Mouse (Mus musculus) gastrocnemius, postnatal 14 days (tissue): ENCODE measurements around the gene Nprl2. TPM values are rescaled to one million over a fixed set of nuclear protein-coding genes. Genes with fewer than 3 reads are reported as not detected.
"Not testable (repeated sequence)": the region's sequence is repeated elsewhere in the genome, so short reads cannot be mapped to it uniquely, and the experiment has no call there.

Source experiments
- DNase-seq: peaks from one replicate; pipeline ENCODE4 v3.0.0; 2021; ENCODE audit warnings: mixed read lengths
- intact Hi-C: fragments of 180-260 bp; cut with DNase I; formaldehyde crosslinking; loops from one replicate; pipeline ENCODE4 v1.15.1; 2025; ENCODE audit warnings: low total_unique reads
- total RNA-seq, 2 experiments: library from RNA; stranded (reverse); gene quantifications; 2 replicates each; pipeline ENCODE4 v1.2.3; 2021

The Nprl2 gene
- total RNA-seq, 2 experiments from 2014 or later, result 7.5 to 7.7 TPM

DNA sequence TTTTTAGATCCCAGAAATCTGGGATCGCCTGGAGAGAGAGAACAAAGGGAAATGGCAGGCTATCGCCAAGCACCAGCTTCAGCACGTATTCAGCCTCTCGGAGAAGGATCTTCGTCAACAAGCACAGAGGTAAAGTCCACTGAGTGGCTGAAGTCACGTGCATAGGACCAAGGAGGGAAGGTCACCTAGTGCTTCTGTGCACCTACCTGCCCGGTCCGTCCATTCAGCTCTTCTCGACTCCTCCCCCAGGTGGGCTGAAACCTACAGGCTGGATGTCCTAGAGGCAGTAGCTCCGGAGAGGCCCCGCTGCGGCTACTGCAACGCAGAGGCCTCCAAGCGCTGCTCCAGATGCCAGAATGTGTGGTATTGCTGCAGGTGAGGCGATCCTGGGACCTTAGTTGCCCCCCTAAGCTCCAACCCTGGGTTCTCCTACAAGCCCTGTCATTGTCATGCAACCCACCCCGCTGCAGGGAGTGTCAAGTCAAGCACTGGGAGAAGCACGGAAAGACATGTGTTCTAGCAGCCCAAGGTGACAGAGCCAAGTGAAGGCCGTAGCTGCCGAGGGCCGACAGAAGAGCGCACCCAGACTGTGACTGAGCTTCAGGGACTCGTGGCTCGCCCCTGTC, 8.6 kb downstream of the Nprl2 start:
- no peak for DNase-seq
- intact Hi-C loops, result no loop called here

GRCm38 (mm10) chr9:107551117-107551889, 9.3 kb downstream of the Nprl2 start, which contains the start of gene Rassf1:
Gene Rassf1 (plus strand): TSS chr9:107551555.
- intact Hi-C loops, result no loop called here
- DNase-seq, result peak; percentile 78

DNA sequence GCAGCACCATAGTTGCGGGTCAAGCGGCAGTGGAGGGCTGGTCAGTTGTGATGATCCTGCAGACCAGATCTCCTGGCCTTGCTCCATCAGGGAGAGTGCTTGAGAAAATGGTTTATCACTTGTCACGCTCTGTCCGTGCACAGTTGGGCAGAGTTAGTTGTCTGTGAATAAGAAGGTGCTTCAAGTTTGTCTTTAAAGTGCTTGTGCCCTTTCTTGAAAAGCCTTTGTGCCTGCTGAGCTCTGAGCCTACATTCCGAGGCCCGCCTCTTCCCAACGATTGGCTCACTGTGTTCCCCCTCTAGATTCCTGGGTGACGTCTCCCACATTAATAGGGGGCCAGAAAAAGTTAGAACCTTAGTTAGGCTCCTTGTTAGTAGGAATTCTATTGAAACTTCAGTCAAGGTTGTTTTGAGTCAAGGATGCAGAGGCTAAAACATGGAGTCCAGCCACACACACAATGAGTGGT, 9.9 kb downstream of the Nprl2 start:
- DNase-seq, result no peak
- intact Hi-C loops, result no loop called here

DNA sequence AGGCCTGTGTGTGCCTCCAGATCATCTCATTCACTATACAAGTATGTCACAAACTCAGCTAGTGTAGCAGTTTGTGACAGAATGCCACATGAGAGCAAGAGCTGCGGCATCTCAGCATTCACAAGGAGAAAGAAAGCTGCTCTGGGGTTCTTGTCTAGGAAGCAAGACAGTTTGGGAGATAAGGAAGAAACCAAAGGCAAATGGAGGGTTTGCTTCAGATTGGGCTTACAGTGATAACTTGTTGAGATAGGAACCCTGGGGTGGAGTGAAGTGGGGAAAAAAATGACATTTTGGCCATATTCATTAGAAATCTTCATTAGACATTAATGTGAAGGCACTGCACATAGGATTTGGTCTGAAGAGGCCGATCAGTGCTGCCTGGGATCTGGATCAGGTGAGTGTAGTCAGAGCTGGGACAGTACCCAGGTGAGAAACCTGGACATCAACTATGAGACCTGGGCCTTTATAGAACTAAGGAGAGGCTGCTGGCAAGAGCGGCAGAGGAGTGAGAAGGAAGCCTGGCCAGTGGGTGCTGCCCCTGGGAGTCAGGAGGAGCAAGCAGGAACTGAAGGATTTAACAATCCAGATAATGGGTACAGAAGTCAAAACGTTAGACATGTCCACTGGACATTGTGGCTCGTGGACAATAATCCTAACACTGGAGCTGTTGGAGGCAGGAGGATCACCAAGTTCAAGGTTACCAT, 10.8 kb downstream of the Nprl2 start:
- DNase-seq, result no peak
- intact Hi-C loops, result no loop called here

DNA sequence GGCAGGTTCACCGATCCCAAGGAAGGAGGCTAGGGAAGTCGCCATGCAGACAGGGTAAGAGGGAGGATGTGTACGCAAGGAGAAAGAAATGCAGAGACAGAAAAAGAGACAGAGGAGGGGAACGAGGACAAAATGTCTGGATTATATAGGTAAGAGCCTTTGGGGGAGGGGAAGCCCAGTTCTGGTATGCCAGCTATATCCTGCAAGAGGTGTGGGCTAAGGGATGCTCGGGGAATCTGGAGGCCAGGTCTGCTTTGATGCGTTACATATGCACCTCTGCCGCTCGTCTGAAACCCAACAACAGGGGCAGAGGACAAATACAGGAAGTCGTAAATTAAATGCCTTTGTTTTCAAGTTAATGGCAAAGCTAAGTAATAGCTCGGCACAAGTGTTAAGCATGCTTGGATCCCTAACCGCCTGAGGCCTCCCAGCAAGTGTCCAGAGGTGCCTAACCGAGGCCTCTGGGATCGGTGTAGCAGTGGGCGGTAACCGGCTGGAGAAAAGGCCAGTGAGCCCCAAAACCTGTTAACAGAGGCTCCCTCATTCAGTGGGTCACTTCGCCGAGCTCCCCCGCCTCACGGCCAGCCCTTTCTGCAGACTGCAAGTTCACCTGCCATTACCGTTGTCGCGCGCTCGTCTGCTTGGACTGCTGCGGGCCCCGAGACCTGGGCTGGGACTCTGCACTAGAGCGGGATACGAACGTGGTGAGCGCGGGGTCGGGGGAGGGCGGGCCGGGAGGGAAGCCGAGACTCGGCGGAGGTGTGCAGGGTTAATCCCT, 11.7 kb downstream of the Nprl2 start:
- DNase-seq, result no peak
- intact Hi-C loops, result no loop called here

GRCm38 (mm10) chr9:107554319-107554825, 12.3 kb downstream of the Nprl2 start:
- intact Hi-C loops, result no loop called here
- peak; percentile 95 for DNase-seq

DNA sequence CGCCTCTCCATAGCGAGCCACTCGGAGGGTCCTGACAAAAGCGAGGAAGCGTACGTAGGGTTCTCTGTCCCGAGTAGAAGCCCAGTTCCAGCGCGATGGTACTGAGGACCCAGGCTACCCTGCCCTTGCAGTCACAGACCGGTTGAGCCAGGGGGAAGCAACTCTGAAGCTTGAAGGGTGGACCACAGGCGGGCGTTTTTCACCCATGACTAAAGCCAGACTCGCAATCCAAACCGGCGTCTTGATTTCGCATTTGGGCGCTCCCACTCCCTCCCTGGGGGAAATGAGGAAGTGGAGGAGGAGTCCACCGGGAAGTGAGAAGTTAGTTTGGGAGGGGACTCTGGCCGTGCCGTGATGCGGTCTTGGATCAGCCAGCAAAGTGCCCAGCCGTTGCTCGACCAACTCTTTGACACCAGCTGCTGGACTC, 13.0 kb downstream of the Nprl2 start:
- intact Hi-C loops, result no loop called here

GRCm38 (mm10) chr9:107555701-107556100, 13.7 kb downstream of the Nprl2 start:
- intact Hi-C loops, result no loop called here
- DNase-seq, result no peak

More for the DNA sequence above, 13.0 kb downstream of the Nprl2 start:
- peak; percentile 70 for DNase-seq

GRCm38 (mm10) chr9:107556346-107556745, 14.3 kb downstream of the Nprl2 start:
- DNase-seq, result no peak
- intact Hi-C loops, result no loop called here

DNA sequence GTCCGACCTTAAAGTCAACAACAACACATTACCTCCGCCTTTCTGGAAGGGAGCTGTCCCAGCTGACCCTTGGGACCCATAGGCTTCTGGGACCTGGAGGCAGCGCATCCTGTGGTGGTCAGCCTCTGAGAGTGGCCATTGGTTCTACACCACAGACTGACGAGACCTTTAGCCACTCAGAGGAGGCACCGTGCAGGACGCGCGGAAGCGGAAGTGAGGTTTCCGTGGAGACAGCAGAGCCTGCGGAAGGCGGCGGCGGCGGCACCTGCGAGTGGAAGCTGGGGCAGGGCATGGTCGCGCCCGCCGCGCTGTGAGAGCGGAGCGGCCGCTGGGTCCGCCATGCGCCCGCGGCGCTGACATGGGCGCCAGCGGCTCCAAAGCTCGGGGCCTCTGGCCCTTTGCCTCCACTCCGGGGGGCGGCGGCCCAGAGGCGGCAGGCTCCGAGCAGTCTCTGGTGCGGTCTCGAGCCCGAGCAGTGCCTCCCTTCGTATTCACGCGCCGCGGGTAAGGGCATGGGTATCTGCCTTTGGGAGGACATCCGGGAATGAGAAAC, 21.1 kb downstream of the Nprl2 start, which contains the start of gene Tusc2:
Gene Tusc2, plus strand, starts transcription at position 227 of the 553 bp plus-strand sequence.
- intact Hi-C loops, result no loop called here
- DNase-seq, result peak; percentile 94

DNA sequence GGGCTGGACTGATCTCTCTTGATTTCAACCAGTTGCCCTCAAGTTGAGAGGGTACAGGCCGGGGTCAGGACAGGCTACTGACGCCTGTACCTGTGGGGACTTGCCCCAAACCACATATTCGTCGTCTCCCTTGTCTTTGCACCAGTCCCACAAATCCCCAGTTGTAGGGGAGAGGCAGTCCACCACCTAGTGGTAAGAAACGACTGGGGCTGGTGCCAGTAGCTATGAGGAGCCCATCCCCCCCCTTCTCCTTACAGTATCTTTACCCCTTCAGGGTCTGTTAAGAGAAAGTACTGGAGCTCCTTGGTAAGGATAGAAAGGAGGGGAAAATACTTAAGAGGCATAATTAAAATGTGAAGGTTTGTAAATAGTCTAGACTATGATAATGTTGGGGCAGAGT, 23.5 kb downstream of the Nprl2 start:
- DNase-seq, intact Hi-C loops: not testable (repeated sequence)

DNA sequence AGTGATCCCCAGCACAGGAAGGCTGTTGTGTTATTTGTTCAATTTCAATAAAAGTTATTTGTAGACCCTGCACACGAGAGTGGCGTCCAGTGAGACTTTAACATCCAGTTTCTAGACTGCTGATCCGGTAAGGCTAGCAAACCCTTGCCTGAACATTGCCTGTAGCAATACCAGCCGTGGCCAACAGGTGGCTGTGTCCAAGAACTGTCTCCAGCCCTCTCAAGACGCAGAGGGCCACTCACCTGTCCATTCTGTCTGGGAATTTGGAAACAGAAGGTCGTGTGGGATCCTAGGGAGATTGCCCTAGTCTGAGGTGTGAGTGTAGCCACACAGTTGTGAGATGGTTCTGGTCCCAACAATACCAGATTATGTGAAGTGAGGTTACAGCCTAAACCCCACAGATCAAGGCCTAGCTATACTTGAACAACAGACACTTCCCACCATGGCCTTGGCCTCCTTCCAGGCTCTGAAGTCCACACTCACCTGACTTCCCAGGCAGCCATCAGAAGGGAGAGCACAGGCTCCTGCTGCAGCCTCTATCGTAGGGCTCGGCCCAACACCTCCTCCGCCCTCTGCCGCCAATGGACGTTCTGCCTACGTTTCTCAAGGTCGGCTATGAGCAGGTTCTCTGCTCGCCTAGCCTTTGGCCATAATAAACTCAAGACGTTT, 24.1 kb downstream of the Nprl2 start:
- DNase-seq, result peak; percentile 80
- intact Hi-C loops, result no loop called here

GRCm38 (mm10) chr9:107566855-107567254, 24.8 kb downstream of the Nprl2 start:
- intact Hi-C loops, result no loop called here
- no peak for DNase-seq

GRCm38 (mm10) chr9:107567702-107568319, 25.8 kb downstream of the Nprl2 start, which contains the start of gene Hyal2:
Gene Hyal2 (plus strand): TSS chr9:107567945.
- no peak for DNase-seq
- intact Hi-C loops, result no loop called here

GRCm38 (mm10) chr9:107568331-107569261, 26.6 kb downstream of the Nprl2 start:
- intact Hi-C loops, result no loop called here
- peak; percentile 85 for DNase-seq

GRCm38 (mm10) chr9:107569270-107569669, 27.2 kb downstream of the Nprl2 start:
- DNase-seq, result no peak
- intact Hi-C loops, result no loop called here

- intact Hi-C loops, result no loop called here
- DNase-seq, result no peak
Observed at GRCm38 (mm10) chr9:107570016-107570415, 28.0 kb downstream of the Nprl2 start.
